Mouse (Mus musculus): ENCODE data around the gene Sgms1.

The Sgms1 gene

DNA sequence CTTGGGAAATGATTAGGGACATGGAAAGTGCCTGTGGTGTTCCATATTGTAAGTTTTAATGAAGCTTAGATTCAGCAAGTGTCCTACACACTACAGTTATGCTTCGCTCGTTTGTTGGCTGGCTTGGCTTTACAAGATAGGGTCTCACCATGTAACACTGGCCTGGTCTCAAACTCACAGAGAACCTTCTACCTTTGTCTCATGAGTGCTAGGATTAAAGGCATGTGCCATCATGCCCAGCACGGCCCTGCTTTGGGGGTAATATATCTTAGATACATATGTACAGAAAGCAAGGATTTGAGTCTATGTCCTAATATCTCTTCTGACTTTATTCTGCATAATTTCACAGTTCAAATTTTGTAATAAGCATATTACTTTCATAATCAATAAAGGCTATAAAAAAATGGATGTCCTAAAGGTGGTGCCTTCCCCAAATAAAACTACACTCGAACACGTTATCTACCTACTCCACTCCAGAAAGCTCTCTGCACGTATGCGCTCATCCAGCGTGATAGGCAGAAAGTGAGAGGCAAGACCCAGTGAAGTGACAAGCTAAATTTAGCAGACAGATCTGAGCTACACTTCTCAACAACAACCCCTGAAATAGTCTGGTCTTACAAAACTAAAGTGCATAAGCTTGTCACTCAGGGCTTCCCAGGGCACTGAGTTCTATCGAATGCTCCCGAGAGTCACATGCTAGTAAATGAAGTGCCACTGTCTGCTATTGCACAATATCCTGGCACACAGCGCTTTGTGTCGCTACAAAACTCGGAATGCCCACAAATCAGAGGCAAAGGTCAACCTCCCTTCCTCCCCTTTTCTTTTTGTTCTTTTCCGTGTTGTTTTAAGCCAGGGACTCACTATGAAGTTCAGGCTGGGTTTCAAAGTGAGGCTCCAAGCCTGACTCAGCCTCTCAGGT, 208.5 kb downstream of the Sgms1 start:
- DNase-seq (ENCODE audit: low read depth, low spot score) = peak; percentile 30

DNA sequence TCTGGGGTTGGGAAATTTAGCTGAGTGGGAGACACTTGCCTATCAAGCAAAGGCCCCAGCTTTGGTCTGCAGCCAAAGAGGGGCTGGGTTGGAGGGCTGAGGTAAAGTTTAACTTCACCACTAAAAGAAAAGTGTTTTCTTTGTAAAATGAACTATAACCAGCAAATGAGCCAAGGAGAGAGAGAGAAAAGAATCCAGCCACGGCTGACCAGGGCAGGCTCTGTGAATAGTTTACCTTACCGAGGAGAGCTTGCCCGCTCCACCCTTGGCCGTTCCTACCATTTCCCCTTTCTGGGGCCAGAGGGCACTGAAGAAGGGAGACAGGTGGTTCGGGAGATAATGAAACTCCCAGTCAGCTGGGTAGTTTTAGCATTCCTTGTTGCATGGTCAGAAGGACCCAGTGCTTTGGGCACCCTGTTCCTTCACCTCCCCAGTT, 209.5 kb downstream of the Sgms1 start:
- no peak for DNase-seq (ENCODE audit: low read depth, low spot score)

DNA sequence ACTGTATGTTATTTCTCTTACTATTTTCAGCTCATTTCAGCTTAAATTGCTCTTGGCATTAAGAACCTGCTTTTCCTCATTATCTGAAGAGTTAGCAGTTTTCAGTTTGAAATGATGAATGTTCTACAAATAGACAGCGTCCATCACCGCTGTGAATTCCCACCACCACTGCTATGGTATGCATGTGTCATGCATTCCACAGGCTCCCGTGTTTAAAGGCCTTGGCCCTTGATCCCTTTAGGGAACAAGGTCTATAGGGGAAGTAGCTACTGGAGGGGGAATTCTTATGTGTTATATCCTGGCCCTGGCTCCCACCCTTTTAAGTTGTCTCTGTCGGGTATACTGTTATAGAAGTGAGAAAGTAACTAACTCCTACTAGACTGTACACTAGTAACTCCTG, 210.0 kb downstream of the Sgms1 start:
- no peak for DNase-seq (ENCODE audit: low read depth, low spot score)

DNA sequence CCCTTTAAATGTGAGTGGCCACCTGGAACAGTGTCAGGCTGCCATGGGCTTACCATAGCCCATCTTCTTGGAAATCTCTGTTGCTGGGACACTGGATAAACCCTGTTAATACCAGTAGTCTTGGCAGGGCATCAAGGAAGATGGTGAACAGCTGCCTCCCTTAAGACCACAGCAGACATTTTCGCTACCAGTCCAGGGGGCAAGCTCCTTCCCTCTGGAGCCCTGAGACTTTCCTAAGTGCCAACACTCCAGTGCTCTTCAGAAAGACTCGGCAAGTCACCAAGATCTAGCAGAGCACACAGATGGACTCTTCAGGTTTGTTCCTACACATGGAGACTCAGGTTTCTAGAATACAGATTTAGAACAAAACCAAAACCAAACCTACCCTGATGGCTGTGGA, 211.4 kb downstream of the Sgms1 start:
- DNase-seq (ENCODE audit: low read depth, low spot score) = no peak

DNA sequence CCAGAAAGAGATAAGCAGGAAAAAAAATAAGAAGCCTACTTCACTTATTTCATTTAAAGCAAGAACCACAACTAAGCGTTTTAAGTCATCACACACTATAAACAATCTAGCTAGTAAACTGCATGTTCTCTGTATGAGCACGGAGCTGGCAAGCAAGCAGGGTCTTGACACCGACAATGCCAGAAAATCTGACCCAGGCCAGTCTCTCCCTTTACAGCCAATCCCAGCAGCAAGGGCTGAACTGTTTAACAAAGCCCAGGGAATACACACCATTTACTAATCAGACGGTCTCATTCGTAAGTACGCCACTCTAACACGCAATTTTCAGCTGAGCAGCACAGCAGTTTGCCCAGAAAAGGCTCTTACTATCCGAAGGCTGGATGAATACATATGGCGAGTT, 213.1 kb downstream of the Sgms1 start:
- no peak for DNase-seq (ENCODE audit: low read depth, low spot score)

DNA sequence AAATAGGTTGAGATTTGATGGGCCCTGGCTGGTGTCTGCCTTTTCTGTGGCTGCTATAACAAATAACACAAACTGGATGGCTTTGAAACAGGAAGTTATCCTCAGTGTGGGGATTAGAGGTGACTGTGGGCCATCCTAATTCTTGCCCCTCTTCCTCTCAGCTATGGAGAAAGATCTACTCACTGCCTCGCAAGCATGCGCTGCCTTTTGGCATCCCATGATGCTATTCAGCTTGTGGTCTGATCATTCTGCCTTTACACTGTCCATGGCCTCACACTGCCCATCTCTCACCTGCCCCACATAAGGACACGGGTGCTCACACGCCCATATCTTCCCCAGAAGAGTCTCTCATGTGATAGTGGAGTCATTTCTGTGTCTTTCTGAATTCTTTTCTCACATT, 213.5 kb downstream of the Sgms1 start:
- DNase-seq (ENCODE audit: low read depth, low spot score) = no peak

DNA sequence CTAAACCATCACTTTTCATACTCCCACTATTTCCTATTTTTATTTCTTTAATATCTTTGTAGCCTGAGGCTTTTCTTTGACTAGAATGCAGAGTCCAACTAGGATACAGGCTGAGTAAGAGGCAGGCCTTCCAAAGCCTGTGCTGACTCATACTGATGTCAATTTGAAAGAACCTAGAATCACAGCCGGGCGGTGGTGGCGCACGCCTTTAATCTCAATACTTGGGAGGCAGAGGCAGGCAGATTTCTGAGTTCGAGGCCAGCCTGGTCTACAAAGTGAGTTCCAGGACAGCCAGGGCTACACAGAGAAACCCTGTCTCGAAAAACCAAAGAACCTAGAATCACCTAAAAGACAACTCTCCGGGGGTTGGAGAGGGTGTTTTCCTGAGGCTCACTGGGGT, 214.5 kb downstream of the Sgms1 start:
- DNase-seq (ENCODE audit: low read depth, low spot score) = peak; percentile 36

DNA sequence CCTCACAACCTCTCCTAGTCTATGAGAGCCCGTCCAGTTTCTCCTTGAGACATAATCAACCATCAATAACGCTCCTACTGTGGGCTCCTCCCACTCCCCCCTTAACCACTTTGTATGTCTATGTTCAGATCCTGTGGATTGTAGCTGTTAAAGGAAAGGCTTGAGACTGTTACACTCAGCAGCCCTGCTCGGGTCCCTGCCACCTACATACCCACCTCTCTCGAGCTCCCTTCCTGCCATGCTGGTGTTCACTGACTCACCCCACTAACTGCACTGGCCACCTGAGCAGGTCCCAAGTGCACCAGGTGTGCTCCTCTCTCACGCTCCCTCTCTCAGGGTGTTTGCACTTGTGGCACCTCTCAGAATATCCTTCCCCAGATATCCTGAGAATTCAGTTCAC, 215.0 kb downstream of the Sgms1 start:
- no peak for DNase-seq (ENCODE audit: low read depth, low spot score)

DNA sequence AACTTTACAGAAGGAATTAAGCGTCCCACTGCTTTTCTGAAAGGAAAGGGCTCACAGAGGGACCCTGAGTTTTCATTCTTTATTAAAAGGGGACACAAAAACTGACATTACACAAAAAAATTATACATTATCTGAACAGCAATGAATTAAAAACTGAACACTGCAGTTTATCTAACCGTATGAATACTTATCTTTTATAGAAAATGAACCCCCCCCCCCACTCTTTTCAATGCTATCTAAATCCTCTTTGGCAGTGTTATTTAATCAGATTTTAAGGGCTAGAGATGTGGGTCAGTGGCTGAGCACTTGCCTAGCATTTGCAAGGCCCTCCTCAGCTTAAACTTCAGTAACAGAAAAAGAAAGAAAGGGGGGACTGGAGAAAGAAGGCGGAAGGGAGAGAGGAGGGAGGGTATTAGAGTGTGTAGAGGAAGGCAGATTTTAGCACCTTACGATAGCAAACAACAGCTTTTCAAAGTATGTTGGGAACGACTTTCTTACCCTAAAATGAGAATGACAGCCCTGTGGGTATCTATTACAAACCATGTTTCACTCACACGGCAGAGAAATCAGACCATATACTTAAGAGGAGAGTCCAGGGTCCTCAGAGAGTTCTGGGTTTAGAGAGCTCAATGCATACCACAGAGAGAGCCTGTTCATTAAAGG, 215.9 kb downstream of the Sgms1 start:
- DNase-seq (ENCODE audit: low read depth, low spot score) = no peak

DNA sequence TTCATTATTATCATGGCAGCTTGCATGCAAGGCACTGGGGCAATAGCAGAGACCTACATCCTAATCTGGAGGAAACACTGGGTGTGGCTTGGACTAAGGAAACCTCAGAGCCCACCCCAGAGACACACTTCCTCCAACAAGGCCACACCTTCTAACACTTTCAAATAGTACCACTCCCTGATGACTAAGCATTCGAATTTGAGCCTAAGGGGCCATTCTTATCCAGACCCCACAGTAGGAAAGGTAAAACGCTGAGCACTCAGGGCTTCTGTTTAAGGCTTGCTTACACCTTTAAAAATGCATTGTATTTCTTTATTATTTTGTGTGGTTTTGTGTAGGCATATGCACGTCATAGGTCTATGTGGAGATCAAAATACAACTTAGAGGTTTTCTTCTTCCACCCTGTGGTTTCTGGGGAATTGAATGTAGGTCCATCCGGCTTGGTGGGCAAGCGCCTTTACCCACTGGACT, 217.0 kb downstream of the Sgms1 start:
- peak; percentile 37 for DNase-seq (ENCODE audit: low read depth, low spot score)

DNA sequence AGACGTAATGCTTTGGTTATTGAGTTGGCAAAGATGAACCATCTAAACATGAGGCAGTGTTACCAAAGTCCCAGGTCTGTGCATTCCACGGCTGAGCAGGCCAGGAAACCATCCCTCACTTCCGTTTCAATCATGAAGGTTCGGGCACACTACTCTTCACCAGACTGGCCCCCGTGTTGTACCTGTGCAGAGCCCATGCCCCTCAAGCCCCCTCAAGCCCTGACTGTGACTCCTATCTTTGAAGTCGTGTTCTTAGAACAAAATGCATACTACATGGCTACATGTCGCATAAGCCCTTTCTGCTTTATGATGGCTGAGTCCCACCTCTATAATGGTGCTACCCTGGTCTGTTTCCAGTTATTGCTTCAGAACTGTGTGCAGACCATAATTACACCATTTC, 217.5 kb downstream of the Sgms1 start:
- no peak for DNase-seq (ENCODE audit: low read depth, low spot score)

DNA sequence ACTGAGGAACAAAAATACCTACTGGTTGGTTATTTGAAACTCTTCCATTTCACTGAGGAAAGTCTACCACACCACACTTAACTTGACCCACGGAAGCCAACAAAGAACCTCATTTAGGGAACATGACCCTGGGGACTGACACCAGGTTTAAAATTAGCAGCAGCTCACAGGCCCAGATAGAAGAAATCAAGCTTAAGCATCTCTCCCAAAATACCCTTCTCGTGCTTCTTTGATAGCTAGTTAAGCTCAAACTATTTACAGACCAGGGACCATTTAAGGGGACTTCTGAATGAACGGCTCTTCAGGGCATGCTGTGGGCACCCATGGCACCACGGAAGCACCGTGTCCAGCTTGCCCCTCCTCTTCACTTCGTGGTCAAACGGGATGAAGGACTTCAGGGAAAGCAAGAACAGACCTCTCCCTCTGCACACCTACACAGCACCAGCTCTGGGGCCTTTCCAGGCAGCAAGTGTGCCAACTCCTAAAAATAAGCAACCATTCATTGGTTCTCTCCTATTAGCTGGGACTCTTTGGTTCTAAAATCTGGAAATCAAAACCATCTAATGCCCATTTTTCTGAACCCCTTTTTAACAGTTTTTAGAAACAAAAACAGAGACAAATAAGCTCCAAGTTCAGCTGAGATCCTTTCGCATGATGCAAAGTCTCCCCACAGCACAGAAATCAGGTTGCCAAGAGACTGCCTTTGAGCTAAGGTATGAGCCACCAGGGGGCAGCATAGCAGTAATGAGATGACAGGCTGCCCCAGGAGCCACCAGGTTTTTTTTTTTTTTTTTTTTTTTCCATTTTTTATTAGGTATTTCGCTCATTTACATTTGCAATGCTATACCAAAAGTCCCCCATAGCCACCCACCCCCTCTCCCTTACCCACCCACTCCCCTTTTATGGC, 219.6 kb downstream of the Sgms1 start:
- peak; percentile 96 for DNase-seq (ENCODE audit: low read depth, low spot score)

DNA sequence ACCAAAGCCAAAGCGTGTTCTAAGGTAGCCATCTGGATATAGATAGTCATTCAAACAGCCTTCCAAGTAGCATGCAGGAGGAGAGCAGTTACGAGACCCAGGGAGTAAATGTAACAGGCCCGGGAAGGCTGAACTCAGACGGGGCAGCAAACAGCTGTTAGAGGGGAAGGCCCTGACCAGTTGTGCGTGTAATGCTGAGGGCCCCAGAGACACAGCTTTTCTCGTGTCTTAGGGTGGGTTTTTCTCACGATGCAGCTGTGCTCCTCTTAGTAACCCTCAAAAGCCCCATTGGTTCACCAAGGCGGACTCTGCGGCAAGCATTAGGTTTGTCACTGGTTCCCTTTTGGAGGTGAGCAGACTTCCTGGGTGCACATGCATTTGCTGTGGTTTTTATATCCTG, 221.5 kb downstream of the Sgms1 start:
- DNase-seq (ENCODE audit: low read depth, low spot score) = no peak

DNA sequence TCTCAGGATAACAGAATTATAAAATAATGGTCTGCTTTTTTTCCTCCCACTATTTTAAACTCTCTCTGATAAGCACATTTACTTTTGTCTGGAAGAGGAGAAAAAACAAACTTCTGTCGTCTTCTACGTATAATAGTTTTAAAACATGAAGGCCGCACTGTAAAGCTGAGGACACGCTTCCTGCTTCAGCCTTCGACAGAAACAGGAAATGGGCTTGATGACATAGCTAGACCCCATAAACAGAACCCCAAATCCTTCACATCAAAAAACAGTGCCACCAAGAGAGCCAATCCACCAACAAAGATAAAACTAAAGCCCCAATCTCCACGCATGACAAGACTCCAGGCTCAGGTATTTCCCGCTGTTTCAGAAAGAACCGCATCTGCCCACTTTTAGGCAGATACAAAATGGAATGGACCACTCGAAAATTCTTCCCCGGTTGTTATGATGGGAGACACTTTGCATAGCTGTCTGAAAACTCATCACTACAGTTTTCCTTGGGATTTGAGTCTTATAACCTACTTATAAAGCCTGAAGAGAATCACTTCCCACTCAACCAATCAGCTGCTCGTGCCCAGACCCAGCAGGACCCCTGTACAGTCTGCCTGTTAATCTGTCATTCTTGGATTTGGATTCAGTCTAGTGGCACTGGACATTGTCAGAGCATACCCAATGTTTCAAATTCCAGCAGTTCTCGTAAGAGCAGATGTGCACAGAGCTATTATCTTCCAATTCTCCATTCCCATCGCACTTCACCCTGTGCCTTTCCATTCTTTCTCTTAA, 222.5 kb downstream of the Sgms1 start:
- DNase-seq (ENCODE audit: low read depth, low spot score) = no peak

DNA sequence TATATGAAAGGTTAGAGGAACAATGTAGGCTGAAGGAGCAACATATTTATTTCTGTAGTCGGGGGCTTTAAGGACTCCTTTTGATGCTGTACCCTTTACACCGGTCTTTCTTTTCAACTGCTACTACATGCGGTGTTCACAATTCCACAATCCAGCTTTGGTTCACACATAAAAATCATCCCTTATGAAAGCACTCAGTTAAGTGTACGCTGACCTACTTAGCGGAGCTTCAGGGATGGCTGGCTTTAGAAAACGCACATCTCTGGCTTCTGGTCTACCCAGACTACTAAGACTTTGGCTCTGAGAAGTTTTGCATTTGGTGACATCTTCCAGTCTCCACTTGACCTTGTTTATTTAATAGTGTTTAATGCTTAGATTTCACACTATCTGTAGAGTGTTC, 223.8 kb downstream of the Sgms1 start:
- DNase-seq (ENCODE audit: low read depth, low spot score) = no peak

DNA sequence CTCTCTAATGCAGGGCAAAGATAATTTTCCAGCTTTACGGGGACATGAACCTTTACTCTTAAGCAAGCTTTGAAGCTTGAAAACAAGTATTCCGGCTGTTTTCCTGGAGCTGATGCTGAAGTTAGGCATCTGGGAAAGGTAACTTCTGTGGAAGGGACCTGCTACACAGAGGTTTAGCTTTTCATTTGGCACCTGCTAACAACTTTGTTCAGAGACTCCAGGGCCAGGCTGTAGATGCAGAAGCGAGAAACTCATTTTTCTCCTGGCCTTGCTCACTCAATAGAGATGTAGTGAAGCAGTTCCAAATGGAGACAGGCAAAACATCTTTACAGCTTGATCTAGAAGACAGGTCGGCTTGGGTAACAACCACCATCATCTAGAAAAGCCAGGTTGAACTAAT, 225.4 kb downstream of the Sgms1 start:
- no peak for DNase-seq (ENCODE audit: low read depth, low spot score)

DNA sequence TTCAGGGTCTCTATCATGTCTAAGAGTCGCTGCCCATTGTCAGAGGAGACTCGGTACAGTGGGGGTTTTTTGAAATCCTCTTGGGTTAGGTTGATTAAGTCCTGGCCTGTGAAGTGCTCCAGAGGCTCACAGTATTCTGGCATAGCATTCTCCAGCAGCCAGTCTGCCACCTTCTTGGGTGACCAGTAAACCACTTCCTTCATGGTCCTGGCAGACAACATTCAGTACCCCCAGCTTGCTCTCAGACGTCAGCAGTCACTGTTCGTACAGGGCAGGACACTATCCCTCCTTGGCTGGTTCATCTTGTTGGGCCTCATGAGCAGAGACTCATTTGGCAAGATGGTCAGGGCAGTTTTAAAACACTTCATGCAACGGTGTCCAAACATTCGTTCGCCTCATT, 229.6 kb downstream of the Sgms1 start:
- DNase-seq (ENCODE audit: low read depth, low spot score) = no peak

DNA sequence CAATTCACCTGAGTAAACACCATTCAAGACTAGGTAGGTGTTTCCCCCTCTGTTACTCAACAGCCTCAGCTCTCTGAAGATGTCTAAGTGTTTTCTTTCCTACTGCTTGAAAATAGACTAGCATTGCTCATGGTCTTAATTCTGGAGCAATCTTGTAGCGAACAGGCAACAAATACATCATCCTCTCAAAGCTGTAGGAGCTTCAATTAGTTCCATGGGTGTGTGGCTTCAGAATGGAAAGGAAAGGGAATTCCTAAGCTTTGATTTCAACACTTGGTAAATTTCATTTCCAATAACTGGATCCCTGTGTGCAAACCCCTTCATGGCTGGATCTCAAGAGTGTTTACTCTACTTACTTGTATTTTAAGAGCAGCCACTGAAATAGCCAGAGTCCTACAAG, 230.3 kb downstream of the Sgms1 start:
- DNase-seq (ENCODE audit: low read depth, low spot score) = no peak

DNA sequence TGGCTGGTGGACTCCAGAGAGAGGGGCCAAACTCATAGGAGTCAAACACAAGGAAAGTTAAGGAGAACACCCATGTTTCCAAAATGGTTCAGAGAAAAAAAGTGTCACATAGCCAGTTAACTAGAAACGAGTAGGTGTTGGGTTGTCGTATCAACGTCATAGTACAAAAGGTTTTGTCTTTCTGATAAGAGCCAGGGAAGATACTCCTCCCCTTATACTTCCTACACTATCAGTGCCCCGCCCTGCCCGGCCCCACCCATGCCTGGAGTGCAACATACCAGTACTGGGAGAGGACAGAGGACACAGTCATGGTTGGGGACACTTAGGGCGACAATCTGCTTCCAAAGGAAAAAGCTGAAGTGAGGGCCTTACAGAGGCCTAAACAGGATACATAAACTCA, 232.5 kb downstream of the Sgms1 start:
- DNase-seq (ENCODE audit: low read depth, low spot score) = no peak

DNA sequence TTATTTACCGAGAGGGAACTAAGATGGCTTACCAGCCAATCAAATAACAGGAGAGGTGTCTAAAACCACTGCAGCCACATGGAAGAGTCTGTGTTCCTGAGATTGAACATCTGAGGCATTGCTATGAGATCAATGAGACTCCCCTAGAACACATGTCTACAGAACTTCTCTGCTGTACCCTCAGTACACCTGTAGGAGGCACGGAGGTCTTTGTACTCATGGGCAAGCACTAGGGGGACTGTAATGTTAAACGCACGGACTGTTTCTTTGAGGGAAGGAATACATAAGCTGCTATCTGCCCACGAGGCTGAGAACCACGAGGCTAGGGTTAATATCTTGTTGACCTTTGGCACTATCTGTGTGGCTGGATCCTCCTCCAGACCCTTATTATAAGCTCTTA, 237.0 kb downstream of the Sgms1 start:
- no peak for DNase-seq (ENCODE audit: low read depth, low spot score)

DNA sequence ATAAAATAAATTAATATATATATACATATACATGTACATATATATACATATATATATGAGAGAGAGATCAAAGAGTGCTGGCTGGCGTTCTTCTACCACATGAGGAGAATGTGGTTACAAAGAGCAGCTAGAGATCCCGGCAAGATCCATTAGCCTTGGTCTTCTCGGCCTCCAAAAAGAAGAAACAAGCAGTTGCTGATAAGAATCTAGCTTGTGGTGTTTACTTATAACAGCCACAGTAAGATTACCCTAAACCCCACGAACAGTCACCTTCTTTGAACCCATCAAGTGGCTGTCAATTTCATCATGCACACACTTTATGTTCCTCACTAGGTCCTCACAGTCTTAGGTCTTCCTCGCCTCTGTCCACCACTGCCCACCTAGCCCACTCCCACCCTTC, 240.8 kb downstream of the Sgms1 start:
- DNase-seq (ENCODE audit: low read depth, low spot score) = no peak

All from 3T3-L1 (cell line).